Comparison of ENCODE assay signal across 8 mouse cellular contexts in the genomic region with DNA sequence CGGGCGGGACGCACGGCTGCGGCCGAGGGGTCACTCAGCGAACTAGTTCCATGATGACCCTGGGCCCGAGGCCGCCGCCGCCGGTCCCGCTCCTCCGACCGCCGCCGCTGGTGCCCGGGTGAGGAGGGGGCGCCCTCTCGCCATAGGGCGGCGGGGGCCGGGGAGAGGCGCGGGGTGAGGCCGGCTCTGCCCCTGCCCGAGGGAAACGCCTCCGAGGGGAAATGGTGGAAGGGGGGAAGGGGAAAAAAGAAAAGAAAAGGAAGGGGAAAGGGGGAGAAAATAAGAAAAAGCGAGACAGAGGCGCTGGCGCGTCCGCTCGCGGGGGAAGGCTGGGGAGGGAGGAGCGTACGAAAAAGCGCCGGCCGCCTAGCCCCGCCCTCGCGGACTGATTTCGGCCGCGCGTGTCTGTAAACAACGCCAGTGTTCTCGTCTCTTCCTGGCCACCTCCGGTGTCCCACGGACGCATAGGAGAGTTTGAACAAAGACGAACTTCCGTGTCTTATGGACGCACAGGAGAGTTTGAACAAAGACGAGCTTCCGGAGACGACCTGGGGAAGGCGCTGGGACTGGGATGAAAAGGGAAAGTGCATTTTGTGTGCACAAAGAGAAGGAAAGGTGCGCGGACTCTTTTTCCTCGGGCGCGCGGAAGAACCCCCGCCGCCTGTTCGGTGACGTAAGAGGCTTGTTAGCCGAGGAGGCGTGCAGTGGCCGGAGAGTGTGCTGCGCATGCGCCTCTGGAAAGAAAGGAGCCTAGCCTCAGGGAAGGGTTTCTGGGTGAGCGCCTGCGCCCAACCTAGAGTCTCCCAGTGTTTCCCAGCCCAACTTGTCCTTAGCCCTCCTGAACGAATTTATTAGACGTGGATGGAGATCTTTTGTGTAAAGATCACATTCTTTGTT. TPM values are rescaled to one million over a fixed set of nuclear protein-coding genes. Genes with fewer than 3 reads are reported as not detected.
A peak's percentile ranks its signal among the peaks of the same experiment; 100 is the strongest.
DNase-seq lines count a peak whose midpoint lies in the region; ATAC-seq and TF ChIP-seq lines count a peak whose summit lies in the region.

A gene (minus strand): TSS at position 387 of the 897 bp plus-strand sequence.
A gene (plus strand): TSS at position 410 of the 897 bp plus-strand sequence.

- H3K4me3 ChIP-seq in ES-Bruce4 (ENCODE audit: low read depth, low read length): peak within 1 kb of the TSS; percentile 98
- peak within 1 kb of the TSS; percentile 93 for H3K4me3 ChIP-seq in forebrain, embryonic 13.5 days
- peak within 1 kb of the TSS; percentile 90 for H3K4me3 ChIP-seq in neural tube, embryonic 15.5 days (replicated peaks)

- peak within 1 kb of the TSS; percentile 92 for H3K4me2 ChIP-seq in forebrain, embryonic 13.5 days
- peak within 1 kb of the TSS; percentile 74 for H3K4me2 ChIP-seq in neural tube, embryonic 15.5 days

- no peaks in the 10 kb centered on the region for H3K4me1 ChIP-seq in ES-Bruce4 (ENCODE audit: control insufficient read depth, insufficient read depth, low read length)
- H3K4me1 ChIP-seq in forebrain, embryonic 13.5 days: peaks cover 24% of the 10 kb centered on the region
- peaks cover 23% of the 10 kb centered on the region for H3K4me1 ChIP-seq in neural tube, embryonic 15.5 days

- TF ChIP-seq POLR2A in ES-Bruce4 (IDR thresholded peaks at IDR 0.05; ENCODE audit: insufficient read depth, low read length): peak; percentile 60

- no peaks in the 10 kb centered on the region for H3K27me3 ChIP-seq in ES-Bruce4 (ENCODE audit: control insufficient read depth, insufficient read depth, low read length, poor library complexity, severe bottlenecking)
- H3K27me3 ChIP-seq in forebrain, embryonic 13.5 days: no peaks in the 10 kb centered on the region
- no peaks in the 10 kb centered on the region for H3K27me3 ChIP-seq in neural tube, embryonic 15.5 days (replicated peaks)

- no peak for TF ChIP-seq CTCF in ES-Bruce4 (IDR thresholded peaks at IDR 0.05; ENCODE audit: low read depth, low read length)

- intact Hi-C loops in heart, postnatal 14 days (cut with DNase I): no loop called here

- peak; percentile 97 for ATAC-seq in cerebellum, adult (ENCODE audit: insufficient number of reproducible peaks, low FRiP score, low TSS enrichment)
- peak; percentile 96 for ATAC-seq in forebrain, embryonic 13.5 days
- ATAC-seq in neural tube, embryonic 15.5 days (ENCODE audit: low FRiP score): peak; percentile 97

- 0% methylated on average over 77 of the region's 79 CpGs for WGBS in forebrain, embryonic 13.5 days
- WGBS in neural tube, embryonic 15.5 days: under 1% methylated on average over 79 of the region's 79 CpGs

- peak; percentile 96 to 97 for DNase-seq in heart, postnatal 14 days
- DNase-seq in layer of hippocampus, adult 11-12 months (ENCODE audit: low spot score): peak; percentile 96
- peak; percentile 94 for DNase-seq in lung, adult 18-20 months
- DNase-seq in testis, postnatal 14 days (ENCODE audit: low spot score): peak; percentile 96

- H3K9ac ChIP-seq in ES-Bruce4 (ENCODE audit: low read depth, poor library complexity, severe bottlenecking): peak within 1 kb of the TSS; percentile 98
- H3K9ac ChIP-seq in forebrain, embryonic 13.5 days: peak within 1 kb of the TSS; percentile 98
- peak within 1 kb of the TSS; percentile 88 for H3K9ac ChIP-seq in neural tube, embryonic 15.5 days (replicated peaks)

- TF ChIP-seq EP300 in ES-Bruce4 (IDR thresholded peaks at IDR 0.05; ENCODE audit: insufficient read depth, low read depth, low read length): peak; percentile 66; the same call in 1 of the 2 replicates

- peaks cover 8% of the 10 kb centered on the region for H3K36me3 ChIP-seq in ES-Bruce4 (ENCODE audit: control insufficient read depth, insufficient read depth, low read length, poor library complexity, severe bottlenecking)
- H3K36me3 ChIP-seq in forebrain, embryonic 13.5 days (ENCODE audit: poor library complexity, severe bottlenecking): peaks cover 8% of the 10 kb centered on the region
- no peaks in the 10 kb centered on the region; the same call in 1 of the 2 replicates for H3K36me3 ChIP-seq in neural tube, embryonic 15.5 days

- no peaks in the 10 kb centered on the region for H3K9me3 ChIP-seq in ES-Bruce4 (replicated peaks; ENCODE audit: control insufficient read depth, insufficient read depth, low read length, poor library complexity, severe bottlenecking)
- no peaks in the 10 kb centered on the region for H3K9me3 ChIP-seq in forebrain, embryonic 13.5 days (replicated peaks)
- no peaks in the 10 kb centered on the region for H3K9me3 ChIP-seq in neural tube, embryonic 15.5 days (replicated peaks)

- H3K27ac ChIP-seq in ES-Bruce4 (ENCODE audit: insufficient read depth, low read length): peak within 1 kb of the TSS; percentile 86; the same call in 1 of the 2 replicates
- peak within 1 kb of the TSS; percentile 94 for H3K27ac ChIP-seq in forebrain, embryonic 13.5 days
- peak within 1 kb of the TSS; percentile 92 for H3K27ac ChIP-seq in neural tube, embryonic 15.5 days (replicated peaks)

RNA-seq across cellular contexts. Expression of the first gene that starts in this region (rescaled TPM):
- polyA plus RNA-seq in ES-Bruce4 (2011; ENCODE audit: insufficient read depth, insufficient read length, low read depth, missing spikeins): 214 and 222 TPM in 2 replicates
- polyA plus RNA-seq in forebrain, embryonic 13.5 days (2015; fragmentation: Nextera tagmentation; extraction: Ambion mirVana): 161 and 183 TPM in 2 replicates
- 100 to 1,000 TPM; 223 to 231 TPM for total RNA-seq in heart, postnatal 14 days (2021)
- 115 and 119 TPM in 2 replicates for polyA plus RNA-seq in neural tube, embryonic 15.5 days (2015; fragmentation: Nextera tagmentation; extraction: Ambion mirVana)

RNA-seq across cellular contexts. Expression of the second gene that starts in this region (rescaled TPM):
- 0.97 and 1.2 TPM in 2 replicates for polyA plus RNA-seq in ES-Bruce4 (2011; ENCODE audit: insufficient read depth, insufficient read length, low read depth, missing spikeins)
- 2.3 and 3.0 TPM in 2 replicates for polyA plus RNA-seq in forebrain, embryonic 13.5 days (2015; fragmentation: Nextera tagmentation; extraction: Ambion mirVana)
- total RNA-seq in heart, postnatal 14 days (2021): under 1 TPM; 0.53 to 0.93 TPM
- polyA plus RNA-seq in neural tube, embryonic 15.5 days (2015; fragmentation: Nextera tagmentation; extraction: Ambion mirVana): 1.2 and 1.4 TPM in 2 replicates

Comparison
In these comparisons a context has a peak if more than half of its experiments do, and no peak if none do; other contexts are left out.
1. Peak in every context shown above with its lines: DNase-seq, ATAC-seq, H3K4me3 ChIP-seq and H3K27ac ChIP-seq.